Mouse (Mus musculus) ES-Bruce4 (cell line): Measurements from ENCODE around the gene Pcdh11x. TPM values are rescaled to one million over a fixed set of nuclear protein-coding genes. Genes with fewer than 3 reads are reported as not detected.
A peak's percentile ranks its signal among the peaks of the same experiment; 100 is the strongest.

Source experiments
- H3K27ac ChIP-seq: 2 replicates; pipeline ENCODE4 v1.5.1; 2012; ENCODE audit warnings: low read length, inconsistent platforms; ENCODE audit not compliant: insufficient read depth
- H3K27me3 ChIP-seq: 2 replicates; pipeline ENCODE4 v1.6.1; 2012; ENCODE audit warnings: mild to moderate bottlenecking, low read length, inconsistent platforms; ENCODE audit not compliant: control insufficient read depth, poor library complexity, insufficient read depth, severe bottlenecking
- H3K36me3 ChIP-seq: 2 replicates; pipeline ENCODE4 v1.6.1; 2012; ENCODE audit warnings: inconsistent platforms, mild to moderate bottlenecking, low read length, moderate library complexity; ENCODE audit not compliant: control insufficient read depth, poor library complexity, insufficient read depth, severe bottlenecking
- H3K4me1 ChIP-seq: one replicate; pipeline ENCODE4 v1.8.1; 2011; ENCODE audit warnings: low read length; ENCODE audit not compliant: control insufficient read depth, insufficient read depth
- H3K4me3 ChIP-seq: 2 replicates; pipeline ENCODE4 v1.5.1; 2011; ENCODE audit warnings: low read depth, mild to moderate bottlenecking, low read length
- H3K9ac ChIP-seq: 2 replicates; pipeline ENCODE4 v1.6.1; 2012; ENCODE audit warnings: low read depth, mild to moderate bottlenecking, inconsistent platforms; ENCODE audit not compliant: poor library complexity, severe bottlenecking
- H3K9me3 ChIP-seq: replicated peaks from 2 replicates; pipeline ENCODE4 v1.6.1; 2012; ENCODE audit warnings: mild to moderate bottlenecking, low read length, inconsistent platforms; ENCODE audit not compliant: control insufficient read depth, poor library complexity, insufficient read depth, severe bottlenecking
- CTCF ChIP-seq: IDR thresholded peaks from one replicate; pipeline ENCODE4 v1.8.1; 2011; ENCODE audit warnings: low read depth, low read length
- EP300 ChIP-seq: IDR thresholded peaks from 2 replicates; pipeline ENCODE4 v1.6.1; 2011; ENCODE audit warnings: low read depth, low read length; ENCODE audit not compliant: insufficient read depth
- POLR2A ChIP-seq: IDR thresholded peaks from one replicate; pipeline ENCODE4 v1.8.1; 2011; ENCODE audit warnings: low read length; ENCODE audit not compliant: insufficient read depth
- polyA plus RNA-seq: library from polyadenylated mRNA; stranded (reverse); fragments of >200 nt; gene quantifications from 2 replicates; pipeline ENCODE4 v1.2.4, GENCODE M21; 2011; ENCODE audit warnings: low read depth; ENCODE audit not compliant: missing spikeins, insufficient read depth, insufficient read length

Gene Pcdh11x
- polyA plus RNA-seq = 0.54 TPM in 1 of 2 replicates, not detected in the other

- Histone ChIP-seq H3K9me3 (no peaks in the 10 kb centered on the region), H3K27me3 (peaks cover 2% of the 10 kb centered on the region; the same call in 1 of the 2 replicates), H3K36me3 (no peaks in the 10 kb centered on the region), H3K27ac (no peak within 1 kb of the TSS), H3K4me3 (peak within 1 kb of the TSS; percentile 60), H3K4me1 (no peaks in the 10 kb centered on the region), H3K9ac (peak within 1 kb of the TSS; percentile 46; the same call in 1 of the 2 replicates)
- no peak for TF ChIP-seq EP300
These were observed at the start of gene Pcdh11x for GRCm38 (mm10) chrX:120290011-120290899. Pcdh11x (plus strand) TSS chrX:120290259.

GRCm38 (mm10) chrX:120260089-120260488 lies 30.0 kb upstream of the Pcdh11x start:
- H3K9ac ChIP-seq = no peak overlapping the region
- H3K36me3 ChIP-seq = no peaks in the 10 kb centered on the region
- no peaks in the 10 kb centered on the region for H3K4me1 ChIP-seq
- H3K27me3 ChIP-seq = no peaks in the 10 kb centered on the region
- no peak overlapping the region for H3K4me3 ChIP-seq
- no peaks in the 10 kb centered on the region for H3K9me3 ChIP-seq
- TF ChIP-seq EP300 (no peak), CTCF (no peak), POLR2A (no peak)
- H3K27ac ChIP-seq = no peak overlapping the region

- H3K4me3 ChIP-seq = no peak overlapping the region
- H3K36me3 ChIP-seq = no peaks in the 10 kb centered on the region
- no peak overlapping the region for H3K9ac ChIP-seq
- no peak overlapping the region for H3K27ac ChIP-seq
- H3K9me3 ChIP-seq = no peaks in the 10 kb centered on the region
- no peaks in the 10 kb centered on the region for H3K4me1 ChIP-seq
- no peaks in the 10 kb centered on the region for H3K27me3 ChIP-seq
- TF ChIP-seq CTCF (no peak), EP300 (no peak), POLR2A (no peak)
These were observed 4.5 kb upstream of the Pcdh11x start for GRCm38 (mm10) chrX:120285522-120285921.

- TF ChIP-seq CTCF (no peak), EP300 (no peak), POLR2A (no peak)
These were observed 2.6 kb upstream of the Pcdh11x start for GRCm38 (mm10) chrX:120287502-120287901.

GRCm38 (mm10) chrX:120290900-120291280 lies 831 bp downstream of the Pcdh11x start:
- H3K36me3 ChIP-seq = no peaks in the 10 kb centered on the region
- TF ChIP-seq CTCF = no peak
- no peak for TF ChIP-seq EP300
- TF ChIP-seq POLR2A = no peak
- H3K9me3 ChIP-seq = no peaks in the 10 kb centered on the region
- no peak overlapping the region; the same call in 1 of the 2 replicates for H3K9ac ChIP-seq
- peaks cover 2% of the 10 kb centered on the region; the same call in 1 of the 2 replicates for H3K27me3 ChIP-seq
- H3K27ac ChIP-seq = no peak overlapping the region
- H3K4me1 ChIP-seq = no peaks in the 10 kb centered on the region
- peak overlapping the region; percentile 23; the same call in 1 of the 2 replicates for H3K4me3 ChIP-seq

More at GRCm38 (mm10) chrX:120287502-120287901, 2.6 kb upstream of the Pcdh11x start:
- H3K36me3 ChIP-seq = no peaks in the 10 kb centered on the region
- no peak overlapping the region for H3K27ac ChIP-seq
- no peaks in the 10 kb centered on the region for H3K4me1 ChIP-seq
- H3K27me3 ChIP-seq = peaks cover 2% of the 10 kb centered on the region; the same call in 1 of the 2 replicates
- H3K9ac ChIP-seq = no peak overlapping the region
- H3K4me3 ChIP-seq = no peak overlapping the region
- no peaks in the 10 kb centered on the region for H3K9me3 ChIP-seq

- Histone ChIP-seq H3K4me3 (no peak overlapping the region), H3K27me3 (peaks cover 2% of the 10 kb centered on the region; the same call in 1 of the 2 replicates), H3K9ac (no peak overlapping the region), H3K9me3 (no peaks in the 10 kb centered on the region), H3K27ac (no peak overlapping the region), H3K4me1 (no peaks in the 10 kb centered on the region), H3K36me3 (no peaks in the 10 kb centered on the region)
- TF ChIP-seq CTCF = no peak
- no peak for TF ChIP-seq POLR2A
- TF ChIP-seq EP300 = no peak
These were observed 1.6 kb downstream of the Pcdh11x start for GRCm38 (mm10) chrX:120291696-120292095.
